Mouse (Mus musculus): ENCODE data around the gene Rpl13a. TPM values are rescaled to one million over a fixed set of nuclear protein-coding genes. Genes with fewer than 3 reads are reported as not detected.
"Not testable (repeated sequence)": the region's sequence is repeated elsewhere in the genome, so short reads cannot be mapped to it uniquely, and the experiment has no call there.

Rpl13a gene
- polyA plus RNA-seq, 1 experiment from 2014 or later: 602 TPM

DNA sequence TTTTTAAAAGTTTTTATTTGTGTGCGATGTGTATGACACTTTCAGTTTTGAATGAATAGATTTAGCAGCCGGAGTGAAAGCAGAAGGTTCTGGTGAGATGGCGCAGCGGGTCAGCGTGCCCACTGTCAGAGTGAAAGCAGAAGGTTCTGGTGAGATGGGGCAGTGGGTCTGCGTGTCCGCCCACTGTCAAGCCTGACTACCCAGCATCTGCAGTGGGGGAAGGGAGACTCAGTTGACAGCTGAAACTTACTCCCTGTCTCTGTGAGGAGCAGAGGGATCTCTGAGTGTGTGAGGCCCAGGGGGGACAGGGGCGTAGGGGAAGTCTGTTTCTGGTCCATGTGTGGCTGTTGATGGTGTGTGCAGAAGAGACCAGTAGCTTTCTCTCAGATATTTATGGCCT is 11.0 kb downstream of the Rpl13a start:
- Histone ChIP-seq H3K9me3 (replicated peaks; ENCODE audit: control insufficient read depth, low read length, poor library complexity, severe bottlenecking) (no peaks in the 10 kb centered on the region), H3K27me3 (ENCODE audit: control insufficient read depth, insufficient read depth, low read depth, low read length) (no peaks in the 10 kb centered on the region), H3K4me1 (ENCODE audit: control insufficient read depth, insufficient read depth, low read length) (peaks cover 6% of the 10 kb centered on the region; the same call in 1 of the 2 replicates), H3K27ac (ENCODE audit: low read length) (no peak overlapping the region), H3K36me3 (ENCODE audit: control insufficient read depth, insufficient read depth, low read length) (peaks cover 28% of the 10 kb centered on the region), H3K9ac (ENCODE audit: low read depth, low read length) (no peak overlapping the region), H3K4me2 (ENCODE audit: low read length) (no peak overlapping the region), H3K4me3 (ENCODE audit: low read depth, low read length) (no peak overlapping the region)
- WGBS: 82% methylated on average over 8 of the region's 8 CpGs
- no peak for ATAC-seq

DNA sequence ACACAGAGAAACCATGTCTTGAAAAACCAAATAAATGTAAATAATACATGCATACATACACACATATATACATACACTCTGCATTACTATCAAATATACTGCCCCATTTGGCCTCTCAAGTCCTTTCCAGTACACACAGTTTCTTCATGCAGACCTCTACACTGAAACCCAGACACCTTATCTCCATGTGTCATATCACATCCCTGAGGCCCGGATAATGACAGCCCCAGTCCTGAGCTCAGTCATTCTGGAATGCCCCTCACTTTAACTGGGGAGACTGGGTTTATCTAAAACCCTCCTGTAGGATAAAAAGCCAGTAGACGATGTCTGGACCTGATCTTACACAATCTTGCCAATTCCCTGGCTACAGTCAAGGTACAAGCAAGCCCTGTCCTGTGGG is 15.1 kb downstream of the Rpl13a start:
- no peaks in the 10 kb centered on the region for H3K36me3 ChIP-seq (ENCODE audit: control insufficient read depth, insufficient read depth, low read length)
- no peak overlapping the region for H3K4me3 ChIP-seq (ENCODE audit: low read depth, low read length)
- H3K4me1 ChIP-seq (ENCODE audit: control insufficient read depth, insufficient read depth, low read length): no peaks in the 10 kb centered on the region
- H3K9me3 ChIP-seq (replicated peaks; ENCODE audit: control insufficient read depth, low read length, poor library complexity, severe bottlenecking): no peaks in the 10 kb centered on the region
- no peak for ATAC-seq
- no peak overlapping the region for H3K27ac ChIP-seq (ENCODE audit: low read length)
- H3K9ac ChIP-seq (ENCODE audit: low read depth, low read length): no peak overlapping the region
- no peak overlapping the region for H3K4me2 ChIP-seq (ENCODE audit: low read length)
- no peaks in the 10 kb centered on the region for H3K27me3 ChIP-seq (ENCODE audit: control insufficient read depth, insufficient read depth, low read depth, low read length)
- 92% methylated on average over 2 of the region's 2 CpGs for WGBS

DNA sequence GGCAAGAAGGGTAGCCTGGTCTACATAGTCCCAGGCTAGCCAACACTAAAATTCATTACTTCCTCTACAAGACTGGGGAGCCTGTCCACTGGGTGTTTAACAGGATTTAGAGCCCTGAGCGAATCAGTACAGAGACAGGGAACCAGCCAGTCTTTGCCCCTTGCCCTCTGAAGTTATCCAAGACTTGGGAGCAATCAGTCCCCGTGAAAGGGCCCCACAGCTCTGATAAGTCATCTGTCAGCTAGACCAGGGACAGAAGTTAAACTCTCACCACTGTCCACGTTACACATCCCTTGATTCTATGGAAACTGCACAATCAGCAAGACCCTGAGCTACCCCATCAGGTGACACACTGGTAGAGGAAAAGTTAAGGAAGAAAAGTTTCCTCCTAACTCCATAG is 16.0 kb downstream of the Rpl13a start:
- Histone ChIP-seq H3K27ac (ENCODE audit: low read length) (no peak overlapping the region), H3K4me3 (ENCODE audit: low read depth, low read length) (no peak overlapping the region), H3K4me1 (ENCODE audit: control insufficient read depth, insufficient read depth, low read length) (no peaks in the 10 kb centered on the region), H3K4me2 (ENCODE audit: low read length) (no peak overlapping the region), H3K27me3 (ENCODE audit: control insufficient read depth, insufficient read depth, low read depth, low read length) (no peaks in the 10 kb centered on the region), H3K9me3 (replicated peaks; ENCODE audit: control insufficient read depth, low read length, poor library complexity, severe bottlenecking) (no peaks in the 10 kb centered on the region), H3K9ac (ENCODE audit: low read depth, low read length) (no peak overlapping the region), H3K36me3 (ENCODE audit: control insufficient read depth, insufficient read depth, low read length) (no peaks in the 10 kb centered on the region)
- WGBS: 64% methylated on average over 3 of the region's 3 CpGs
- no peak for ATAC-seq

DNA sequence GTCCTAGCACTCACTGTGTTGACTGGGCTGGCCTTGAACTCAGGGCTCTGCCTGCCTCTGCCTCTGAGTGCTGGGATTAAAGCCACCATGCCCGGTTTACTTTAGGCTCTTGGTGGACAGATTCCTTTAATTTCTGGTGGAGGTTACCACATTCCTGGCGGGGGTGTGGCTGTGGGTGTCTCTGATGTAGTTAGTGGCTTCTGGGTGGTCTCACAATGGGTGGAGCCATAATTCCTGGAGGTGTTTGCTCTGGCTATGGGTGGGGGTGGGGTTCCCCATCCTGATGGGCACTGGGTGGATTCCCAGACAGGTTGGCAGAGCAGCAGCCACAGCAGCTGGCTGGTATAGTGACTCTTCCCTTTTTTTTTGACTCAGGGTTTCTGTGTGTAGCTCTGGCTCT is 16.6 kb downstream of the Rpl13a start:
- no peak overlapping the region for H3K4me3 ChIP-seq (ENCODE audit: low read depth, low read length)
- H3K27ac ChIP-seq (ENCODE audit: low read length): no peak overlapping the region
- H3K4me2 ChIP-seq (ENCODE audit: low read length): no peak overlapping the region
- no peak for ATAC-seq
- H3K27me3 ChIP-seq (ENCODE audit: control insufficient read depth, insufficient read depth, low read depth, low read length): no peaks in the 10 kb centered on the region
- no peaks in the 10 kb centered on the region for H3K36me3 ChIP-seq (ENCODE audit: control insufficient read depth, insufficient read depth, low read length)
- 75% methylated on average over 2 of the region's 2 CpGs for whole genome bisulfite sequencing
- no peaks in the 10 kb centered on the region for H3K9me3 ChIP-seq (replicated peaks; ENCODE audit: control insufficient read depth, low read length, poor library complexity, severe bottlenecking)
- H3K4me1 ChIP-seq (ENCODE audit: control insufficient read depth, insufficient read depth, low read length): no peaks in the 10 kb centered on the region
- H3K9ac ChIP-seq (ENCODE audit: low read depth, low read length): no peak overlapping the region

DNA sequence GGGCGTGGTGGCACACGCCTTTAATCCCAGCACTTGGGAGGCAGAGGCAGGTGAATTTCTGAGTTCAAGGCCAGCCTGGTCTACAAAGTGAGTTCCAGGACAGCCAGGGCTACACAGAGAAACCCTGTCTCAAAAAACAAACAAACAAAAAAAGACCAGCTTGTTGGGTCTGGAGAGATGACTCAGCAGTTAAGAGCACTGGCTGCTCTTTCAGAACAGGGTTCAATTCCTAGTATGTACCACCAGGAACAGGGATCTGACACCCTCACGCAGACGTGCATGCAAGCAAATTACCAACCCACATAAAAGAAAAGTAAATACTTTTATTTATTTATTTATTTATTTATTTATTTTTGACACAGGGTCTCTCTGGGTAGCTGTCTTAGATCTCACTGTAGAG is 18.5 kb downstream of the Rpl13a start:
- not testable (repeated sequence) for H3K9me3 ChIP-seq (replicated peaks; ENCODE audit: control insufficient read depth, low read length, poor library complexity, severe bottlenecking); H3K27me3 ChIP-seq (ENCODE audit: control insufficient read depth, insufficient read depth, low read depth, low read length); H3K9ac ChIP-seq (ENCODE audit: low read depth, low read length); H3K4me3 ChIP-seq (ENCODE audit: low read depth, low read length); H3K27ac ChIP-seq (ENCODE audit: low read length); H3K4me2 ChIP-seq (ENCODE audit: low read length); H3K4me1 ChIP-seq (ENCODE audit: control insufficient read depth, insufficient read depth, low read length); ATAC-seq; H3K36me3 ChIP-seq (ENCODE audit: control insufficient read depth, insufficient read depth, low read length)
- 96% methylated on average over 4 of the region's 4 CpGs for WGBS

DNA sequence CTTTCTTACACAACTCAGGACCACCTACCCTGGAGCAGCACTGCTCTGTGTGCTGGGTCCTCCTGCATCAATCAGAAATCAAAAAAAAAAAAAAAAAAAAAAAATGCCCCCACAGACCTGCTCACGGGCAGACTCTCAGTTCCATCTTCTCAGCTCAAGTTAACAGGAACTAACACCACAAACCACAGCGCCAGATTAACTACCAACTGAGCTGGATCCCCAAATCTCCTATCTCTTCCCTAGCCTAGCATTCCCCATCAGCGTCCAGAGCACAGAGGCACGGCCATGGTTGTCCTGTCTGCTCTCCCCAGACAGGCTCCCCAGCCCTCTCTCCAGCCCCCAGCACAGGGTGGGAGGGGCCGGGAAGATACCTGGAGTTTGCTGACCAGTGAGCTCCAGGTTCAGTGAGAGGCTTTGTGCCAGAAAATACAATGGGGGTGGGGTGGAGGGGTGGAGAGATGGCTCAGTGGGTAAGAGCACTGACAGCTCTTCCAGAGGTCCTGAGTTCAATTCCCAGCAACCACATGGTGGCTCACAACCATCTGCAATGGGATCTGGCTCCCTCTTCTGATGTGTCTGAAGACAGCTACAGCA is 21.4 kb downstream of the Rpl13a start:
- Histone ChIP-seq H3K27ac (ENCODE audit: low read length) (no peak overlapping the region), H3K4me2 (ENCODE audit: low read length) (no peak overlapping the region), H3K4me1 (ENCODE audit: control insufficient read depth, insufficient read depth, low read length) (no peaks in the 10 kb centered on the region), H3K9me3 (replicated peaks; ENCODE audit: control insufficient read depth, low read length, poor library complexity, severe bottlenecking) (no peaks in the 10 kb centered on the region), H3K9ac (ENCODE audit: low read depth, low read length) (no peak overlapping the region), H3K27me3 (ENCODE audit: control insufficient read depth, insufficient read depth, low read depth, low read length) (no peaks in the 10 kb centered on the region), H3K4me3 (ENCODE audit: low read depth, low read length) (no peak overlapping the region), H3K36me3 (ENCODE audit: control insufficient read depth, insufficient read depth, low read length) (no peaks in the 10 kb centered on the region)
- WGBS: 49% methylated on average over 5 of the region's 5 CpGs
- no peak for ATAC-seq

DNA sequence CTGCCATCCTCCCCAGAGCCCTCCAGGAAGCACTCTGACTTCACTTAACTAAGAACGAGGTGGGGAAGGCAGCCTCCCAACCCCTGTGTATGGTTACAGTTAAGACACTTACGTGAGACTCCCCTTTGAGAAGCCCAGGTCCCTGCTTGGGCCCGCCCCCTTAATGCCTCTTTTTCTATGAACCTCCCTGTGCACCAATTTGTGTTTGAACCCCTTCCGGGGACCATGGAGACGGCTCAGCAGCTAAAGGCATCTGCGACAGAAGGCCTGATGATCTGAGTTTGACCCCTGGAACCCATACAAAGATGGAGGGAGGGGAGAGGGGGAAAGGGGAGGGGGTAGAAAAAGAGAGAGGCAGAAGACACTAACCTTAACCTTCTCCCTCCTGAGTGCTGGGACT is 22.1 kb downstream of the Rpl13a start:
- no peaks in the 10 kb centered on the region for H3K9me3 ChIP-seq (replicated peaks; ENCODE audit: control insufficient read depth, low read length, poor library complexity, severe bottlenecking)
- H3K4me1 ChIP-seq (ENCODE audit: control insufficient read depth, insufficient read depth, low read length): no peaks in the 10 kb centered on the region
- no peak overlapping the region for H3K4me3 ChIP-seq (ENCODE audit: low read depth, low read length)
- H3K9ac ChIP-seq (ENCODE audit: low read depth, low read length): no peak overlapping the region
- 19% methylated on average over 6 of the region's 6 CpGs for WGBS
- H3K4me2 ChIP-seq (ENCODE audit: low read length): no peak overlapping the region
- H3K27ac ChIP-seq (ENCODE audit: low read length): no peak overlapping the region
- no peak for ATAC-seq
- no peaks in the 10 kb centered on the region for H3K36me3 ChIP-seq (ENCODE audit: control insufficient read depth, insufficient read depth, low read length)
- no peaks in the 10 kb centered on the region for H3K27me3 ChIP-seq (ENCODE audit: control insufficient read depth, insufficient read depth, low read depth, low read length)

DNA sequence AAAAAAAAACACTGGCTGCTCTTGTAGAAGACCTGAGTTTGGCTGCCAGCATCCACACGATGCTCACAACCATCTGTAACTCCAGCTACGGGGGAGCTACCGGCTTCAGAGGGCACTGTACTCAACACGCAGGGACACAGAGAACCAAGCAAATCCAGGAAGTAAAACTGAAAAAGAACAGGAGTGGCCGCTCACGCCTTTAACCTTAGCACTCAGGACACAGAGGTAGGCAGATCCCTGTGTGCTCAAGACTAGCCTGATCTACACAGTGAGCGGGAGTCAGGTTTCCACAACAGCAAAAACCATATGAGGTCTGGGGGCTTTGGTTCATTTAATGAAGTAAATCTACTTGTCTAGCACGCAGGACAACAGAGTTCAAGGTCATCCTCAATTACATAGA is 23.1 kb downstream of the Rpl13a start:
- 80% methylated on average over 8 of the region's 8 CpGs for WGBS
- Histone ChIP-seq H3K27ac (ENCODE audit: low read length) (no peak overlapping the region), H3K9ac (ENCODE audit: low read depth, low read length) (no peak overlapping the region), H3K4me1 (ENCODE audit: control insufficient read depth, insufficient read depth, low read length) (no peaks in the 10 kb centered on the region), H3K9me3 (replicated peaks; ENCODE audit: control insufficient read depth, low read length, poor library complexity, severe bottlenecking) (no peaks in the 10 kb centered on the region), H3K36me3 (ENCODE audit: control insufficient read depth, insufficient read depth, low read length) (no peaks in the 10 kb centered on the region), H3K4me2 (ENCODE audit: low read length) (no peak overlapping the region), H3K4me3 (ENCODE audit: low read depth, low read length) (no peak overlapping the region), H3K27me3 (ENCODE audit: control insufficient read depth, insufficient read depth, low read depth, low read length) (no peaks in the 10 kb centered on the region)
- no peak for ATAC-seq

DNA sequence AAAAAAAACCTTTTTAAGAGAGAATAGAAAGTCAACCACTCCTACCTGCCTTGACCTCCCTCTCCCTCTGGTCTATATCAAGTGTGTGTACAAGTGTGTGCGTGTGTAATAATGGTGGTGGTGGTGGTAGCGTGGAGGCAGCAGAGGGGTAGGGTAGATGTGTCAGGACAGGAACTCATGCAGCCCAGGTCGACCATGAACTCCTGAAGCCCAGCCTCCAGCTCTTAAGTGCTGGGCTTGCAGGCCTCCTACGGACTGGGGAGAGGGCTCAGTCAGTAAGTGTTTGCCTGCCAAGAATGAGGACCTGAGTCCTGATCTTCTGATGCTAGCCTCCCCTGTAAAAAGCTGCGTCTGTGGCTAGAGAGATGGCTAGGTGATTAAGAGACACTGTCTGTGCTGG is 23.6 kb downstream of the Rpl13a start:
- no peaks in the 10 kb centered on the region for H3K9me3 ChIP-seq (replicated peaks; ENCODE audit: control insufficient read depth, low read length, poor library complexity, severe bottlenecking)

More for the DNA sequence above, 23.6 kb downstream of the Rpl13a start:
- no peaks in the 10 kb centered on the region for H3K27me3 ChIP-seq (ENCODE audit: control insufficient read depth, insufficient read depth, low read depth, low read length)
- no peaks in the 10 kb centered on the region for H3K4me1 ChIP-seq (ENCODE audit: control insufficient read depth, insufficient read depth, low read length)
- H3K4me3 ChIP-seq (ENCODE audit: low read depth, low read length): no peak overlapping the region
- no peak overlapping the region for H3K9ac ChIP-seq (ENCODE audit: low read depth, low read length)
- no peak overlapping the region for H3K4me2 ChIP-seq (ENCODE audit: low read length)
- no peak overlapping the region for H3K27ac ChIP-seq (ENCODE audit: low read length)
- no peaks in the 10 kb centered on the region for H3K36me3 ChIP-seq (ENCODE audit: control insufficient read depth, insufficient read depth, low read length)
- ATAC-seq: no peak
- WGBS: 85% methylated on average over 5 of the region's 5 CpGs
